Mouse (Mus musculus) thymus, postnatal 0 days (tissue): ENCODE data around the gene Raver2. TPM values are rescaled to one million over a fixed set of nuclear protein-coding genes. Genes with fewer than 3 reads are reported as not detected.

Source experiments
- polyA plus RNA-seq: library from polyadenylated mRNA; unstranded; fragments of >200 nt; fragmentation: Nextera tagmentation; extraction: Ambion mirVana; gene quantifications from 2 replicates; pipeline ENCODE4 v1.2.1, GENCODE M21; 2015

Raver2 gene
- polyA plus RNA-seq, 1 experiment from 2014 or later: 5.7 TPM

Other genes starting within 250 kb of the Raver2 start
- gene Gm10577, start 48.3 kb upstream of the Raver2 start, polyA plus RNA-seq: not detected in 2 replicates
- 146 and 151 TPM in 2 replicates for gene Jak1, start 196.3 kb downstream of the Raver2 start, polyA plus RNA-seq